Mouse (Mus musculus) embryo, embryonic 10.5 days (tissue): ENCODE results near the gene Fam135a.

ENCODE experiments used
- DNase-seq: peaks from one replicate; pipeline ENCODE4 v3.0.0-alpha.2; 2015; ENCODE audit warnings: low spot score

Fam135a gene

GRCm38 (mm10) chr1:24099926-24100869, at the start of gene Fam135a:
Fam135a (minus strand) TSS chr1:24100341.
- DNase-seq, result peak; percentile 97

- DNase-seq, result no peak
Observed at GRCm38 (mm10) chr1:24143504-24143903, 43.4 kb upstream of the Fam135a start.

- no peak for DNase-seq
Observed at GRCm38 (mm10) chr1:24140555-24140954, 40.4 kb upstream of the Fam135a start.

GRCm38 (mm10) chr1:24137133-24137532, 37.0 kb upstream of the Fam135a start:
- DNase-seq, result peak; percentile 83

- DNase-seq, result peak; percentile 79
Observed at GRCm38 (mm10) chr1:24134792-24135191, 34.7 kb upstream of the Fam135a start.

GRCm38 (mm10) chr1:24133853-24134252, 33.7 kb upstream of the Fam135a start:
- no peak for DNase-seq

- no peak for DNase-seq
Observed at GRCm38 (mm10) chr1:24127866-24128265, 27.7 kb upstream of the Fam135a start.

GRCm38 (mm10) chr1:24124610-24125009, 24.5 kb upstream of the Fam135a start:
- no peak for DNase-seq

- DNase-seq, result no peak
Observed at GRCm38 (mm10) chr1:24122582-24122981, 22.4 kb upstream of the Fam135a start.

GRCm38 (mm10) chr1:24107971-24108773, 8.0 kb upstream of the Fam135a start:
- no peak for DNase-seq

- DNase-seq, result peak; percentile 17
Observed at GRCm38 (mm10) chr1:24107378-24107777, 7.2 kb upstream of the Fam135a start.

- no peak for DNase-seq
Observed at GRCm38 (mm10) chr1:24102579-24103149, 2.5 kb upstream of the Fam135a start.

GRCm38 (mm10) chr1:24100870-24101358, 773 bp upstream of the Fam135a start:
- no peak for DNase-seq

GRCm38 (mm10) chr1:24099541-24099925, 608 bp downstream of the Fam135a start:
- peak; percentile 62 for DNase-seq

- DNase-seq, result no peak
Observed at GRCm38 (mm10) chr1:24097541-24097940, 2.6 kb downstream of the Fam135a start.

- DNase-seq, result no peak
Observed at GRCm38 (mm10) chr1:24092414-24092813, 7.7 kb downstream of the Fam135a start.

GRCm38 (mm10) chr1:24090603-24091002, 9.5 kb downstream of the Fam135a start:
- DNase-seq, result no peak

- no peak for DNase-seq
Observed at GRCm38 (mm10) chr1:24090094-24090493, 10.0 kb downstream of the Fam135a start.

GRCm38 (mm10) chr1:24086176-24086575, 14.0 kb downstream of the Fam135a start:
- DNase-seq, result no peak

- no peak for DNase-seq
Observed at GRCm38 (mm10) chr1:24074396-24074795, 25.7 kb downstream of the Fam135a start.

- DNase-seq, result no peak
Observed at GRCm38 (mm10) chr1:24073386-24074248, 26.5 kb downstream of the Fam135a start.
